Mouse (Mus musculus): Measurements from ENCODE around the gene Stx4a.

Stx4a gene

GRCm38 (mm10) chr7:127898179-127898956, 74.3 kb downstream of the Stx4a start:
- DNase-seq (ENCODE audit: low spot score) = no peak

Data from ovary, postnatal 36 days (tissue).